Mouse (Mus musculus) hindbrain, embryonic 11.5 days (tissue): ENCODE data around the gene Cyp2c55. TPM values are rescaled to one million over a fixed set of nuclear protein-coding genes. Genes with fewer than 3 reads are reported as not detected.

ENCODE experiments used
- ATAC-seq: fragments of 200-750 bp; cut with Nextera tagmentation; 2 replicates; pipeline ENCODE4 v1.8.0; 2017; ENCODE audit warnings: mild to moderate bottlenecking, moderate TSS enrichment, moderate library complexity; ENCODE audit not compliant: low FRiP score
- DNase-seq: peaks from one replicate; pipeline ENCODE4 v3.0.0-alpha.2; 2015; ENCODE audit warnings: low spot score
- H3K27ac ChIP-seq: fragments of 300-500 bp; sonication (generic); 2 replicates; pipeline ENCODE4 v1.5.1; 2014; ENCODE audit warnings: mild to moderate bottlenecking, low read depth, low read length
- H3K27me3 ChIP-seq: fragments of 300-500 bp; sonication (generic); 2 replicates; pipeline ENCODE4 v1.6.1; 2014; ENCODE audit warnings: mild to moderate bottlenecking, low read length, moderate library complexity, mixed read lengths; ENCODE audit not compliant: control insufficient read depth, insufficient read depth
- H3K36me3 ChIP-seq: fragments of 300-500 bp; sonication (generic); 2 replicates; pipeline ENCODE4 v1.6.1; 2014; ENCODE audit warnings: mild to moderate bottlenecking, low read length, moderate library complexity, mixed read lengths; ENCODE audit not compliant: control insufficient read depth, insufficient read depth
- H3K4me1 ChIP-seq: fragments of 300-500 bp; sonication (generic); replicated peaks from 2 replicates; pipeline ENCODE4 v1.6.1; 2014; ENCODE audit warnings: low read length, mixed read lengths; ENCODE audit not compliant: control insufficient read depth, insufficient read depth
- H3K4me2 ChIP-seq: fragments of 300-500 bp; sonication (generic); replicated peaks from 2 replicates; pipeline ENCODE4 v1.6.1; 2014; ENCODE audit warnings: mild to moderate bottlenecking, low read depth, low read length
- H3K4me3 ChIP-seq: fragments of 300-500 bp; sonication (generic); 2 replicates; pipeline ENCODE4 v1.5.1; 2014; ENCODE audit warnings: low read depth, low read length
- H3K9ac ChIP-seq: fragments of 300-500 bp; sonication (generic); 2 replicates; pipeline ENCODE4 v1.6.1; 2014; ENCODE audit warnings: low read depth, low read length
- H3K9me3 ChIP-seq: fragments of 300-500 bp; sonication (generic); 2 replicates; pipeline ENCODE4 v1.6.1; 2016; ENCODE audit warnings: low read length; ENCODE audit not compliant: control insufficient read depth
- WGBS: fragments of 180-500 bp; shearing (Covaris S2); extraction: QIAGEN DNeasy Blood & Tissue Kit; methylation state at CpG from one replicate; pipeline ENCODE4 v1.1.7; 2014; 5-methylcytosine and 5-hydroxymethylcytosine counted together
- polyA plus RNA-seq: library from polyadenylated mRNA; unstranded; fragments of >200 nt; fragmentation: Nextera tagmentation; extraction: Ambion mirVana; gene quantifications from 2 replicates; pipeline ENCODE4 v1.2.1, GENCODE M21; 2014

The Cyp2c55 gene
- polyA plus RNA-seq, 1 experiment from 2014 or later, result not detected

- H3K27ac ChIP-seq, result no peak overlapping the region
- H3K4me1 ChIP-seq, result no peaks in the 10 kb centered on the region
- DNase-seq (no peak), ATAC-seq (no peak)
- no peak overlapping the region for H3K4me3 ChIP-seq
- no peaks in the 10 kb centered on the region for H3K27me3 ChIP-seq
- no peak overlapping the region for H3K4me2 ChIP-seq
- H3K9me3 ChIP-seq, result no peaks in the 10 kb centered on the region
- H3K9ac ChIP-seq, result no peak overlapping the region
- WGBS, result 100% methylated on average over 1 of the region's 1 CpGs
- no peaks in the 10 kb centered on the region for H3K36me3 ChIP-seq
Measured at GRCm38 (mm10) chr19:39057928-39058327, 51.1 kb downstream of the Cyp2c55 start.

GRCm38 (mm10) chr19:39060719-39061118 is 53.9 kb downstream of the Cyp2c55 start, which contains the start of gene Cyp2c65:
Gene Cyp2c65, plus strand, starts transcription at chr19:39061015.
- no peak within 1 kb of the TSS for H3K4me2 ChIP-seq
- no peak within 1 kb of the TSS for H3K4me3 ChIP-seq
- no peak for ATAC-seq
- no peaks in the 10 kb centered on the region for H3K4me1 ChIP-seq
- H3K9me3 ChIP-seq, result no peaks in the 10 kb centered on the region
- 82% methylated on average over 2 of the region's 2 CpGs for WGBS
- H3K36me3 ChIP-seq, result no peaks in the 10 kb centered on the region
- H3K9ac ChIP-seq, result no peak within 1 kb of the TSS
- H3K27ac ChIP-seq, result no peak within 1 kb of the TSS
- H3K27me3 ChIP-seq, result no peaks in the 10 kb centered on the region
- no peak for DNase-seq

Other genes starting within 250 kb of the Cyp2c55 start
- gene Noc3l, start 187.8 kb upstream of the Cyp2c55 start, polyA plus RNA-seq, result 12.3 and 12.6 TPM in 2 replicates
- gene Tbc1d12, start 170.4 kb upstream of the Cyp2c55 start, polyA plus RNA-seq, result 2.9 and 4.6 TPM in 2 replicates
- 59.9 and 62.5 TPM in 2 replicates for gene Hells, start 76.1 kb upstream of the Cyp2c55 start, polyA plus RNA-seq
- gene Cyp2c65, start 54.0 kb downstream of the Cyp2c55 start, polyA plus RNA-seq, result not detected in 2 replicates
- not detected in 2 replicates for gene Cyp2c66, start 106.9 kb downstream of the Cyp2c55 start, polyA plus RNA-seq